Mouse (Mus musculus): ENCODE data around the gene Gm16181.
A peak's percentile ranks its signal among the peaks of the same experiment; 100 is the strongest.

Gene Gm16181

GRCm38 (mm10) chr17:35196321-35196641 lies 24.4 kb upstream of the Gm16181 start:
- no peak for DNase-seq

- DNase-seq = no peak
Observed at GRCm38 (mm10) chr17:35197126-35197525, 23.5 kb upstream of the Gm16181 start.

DNA sequence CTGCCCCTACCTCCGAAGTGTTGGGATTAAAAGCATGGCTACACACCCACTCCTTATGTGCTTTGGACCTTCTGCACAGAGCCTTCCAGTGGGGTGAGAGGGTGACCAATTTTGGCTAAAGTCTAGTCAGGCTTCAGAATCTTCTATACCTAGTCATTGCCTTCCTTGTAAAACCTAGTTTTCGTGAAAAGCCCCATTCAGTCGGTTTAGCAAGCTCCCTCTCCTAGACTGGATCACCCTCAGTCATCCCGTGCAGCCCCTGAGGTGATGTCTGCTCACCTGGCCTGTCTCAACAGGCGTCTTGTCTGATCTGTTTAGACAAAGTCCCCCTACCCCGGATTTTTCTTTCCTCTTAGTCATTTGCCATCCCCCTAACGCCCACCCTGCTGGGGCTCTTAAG lies 22.6 kb upstream of the Gm16181 start:
- DNase-seq = no peak

DNA sequence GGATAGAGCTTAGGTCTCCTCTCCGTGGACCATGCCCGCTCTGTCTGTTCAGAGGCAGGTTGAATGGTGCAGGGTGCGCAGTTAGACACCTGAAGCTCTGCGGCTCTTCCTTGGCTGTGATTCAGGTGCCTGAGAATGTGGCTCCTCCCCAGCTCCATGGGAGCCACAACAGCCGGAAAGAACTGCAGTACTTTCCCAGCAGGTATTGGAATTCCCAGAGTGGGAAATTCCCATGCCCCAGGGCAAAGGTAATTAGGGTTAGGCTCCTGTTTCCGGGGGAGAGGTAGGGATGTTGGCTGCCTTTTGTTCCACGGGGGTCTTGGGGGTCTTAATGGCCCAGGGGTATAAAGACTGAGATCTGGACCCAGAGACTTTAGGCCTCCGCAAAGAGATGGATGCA lies 21.7 kb upstream of the Gm16181 start:
- no peak for DNase-seq

DNA sequence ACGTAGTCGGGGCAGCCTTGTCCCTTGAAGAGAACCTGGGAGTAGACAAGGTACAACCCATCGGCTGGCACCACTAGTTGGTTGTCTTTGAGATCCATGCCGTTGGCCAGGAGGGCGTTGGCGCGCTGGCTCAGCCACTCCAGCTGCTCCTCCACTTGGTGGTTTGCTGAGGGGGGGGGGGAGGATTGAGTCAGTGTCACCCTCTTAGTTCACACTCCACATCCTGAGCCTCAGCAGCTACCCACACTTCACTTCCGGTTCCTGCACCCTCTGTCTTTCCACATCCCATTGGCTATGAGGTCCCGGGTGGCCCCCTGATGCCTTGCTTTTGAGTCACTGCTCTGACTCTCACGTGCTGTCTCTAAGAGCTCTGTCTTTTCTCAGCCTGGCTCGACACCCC lies 20.2 kb upstream of the Gm16181 start:
- no peak for DNase-seq

GRCm38 (mm10) chr17:35201128-35201527 lies 19.5 kb upstream of the Gm16181 start:
- no peak for DNase-seq

- no peak for DNase-seq
Observed at GRCm38 (mm10) chr17:35201787-35202186, 18.8 kb upstream of the Gm16181 start, which contains the start of gene Tnf. TSS of gene Tnf (minus strand) at chr17:35202007.

DNA sequence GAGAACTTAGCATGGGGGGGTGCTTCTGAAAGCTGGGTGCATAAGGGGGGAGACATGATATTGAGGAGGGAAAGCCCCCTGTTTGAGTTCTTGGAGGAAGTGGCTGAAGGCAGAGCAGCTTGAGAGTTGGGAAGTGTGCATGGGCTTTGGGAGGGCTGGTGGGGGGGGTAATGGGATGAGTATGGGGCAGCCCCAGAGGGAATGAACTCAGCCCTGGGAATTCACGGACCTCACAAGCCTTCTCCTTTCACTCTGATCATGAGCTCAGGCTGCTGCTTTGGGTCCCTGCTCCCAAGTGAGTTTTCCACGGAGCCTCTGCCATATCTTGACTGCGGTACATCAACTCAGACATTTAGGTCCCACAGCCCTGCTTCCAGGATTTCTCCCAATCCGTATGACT lies 18.2 kb upstream of the Gm16181 start:
- no peak for DNase-seq

DNA sequence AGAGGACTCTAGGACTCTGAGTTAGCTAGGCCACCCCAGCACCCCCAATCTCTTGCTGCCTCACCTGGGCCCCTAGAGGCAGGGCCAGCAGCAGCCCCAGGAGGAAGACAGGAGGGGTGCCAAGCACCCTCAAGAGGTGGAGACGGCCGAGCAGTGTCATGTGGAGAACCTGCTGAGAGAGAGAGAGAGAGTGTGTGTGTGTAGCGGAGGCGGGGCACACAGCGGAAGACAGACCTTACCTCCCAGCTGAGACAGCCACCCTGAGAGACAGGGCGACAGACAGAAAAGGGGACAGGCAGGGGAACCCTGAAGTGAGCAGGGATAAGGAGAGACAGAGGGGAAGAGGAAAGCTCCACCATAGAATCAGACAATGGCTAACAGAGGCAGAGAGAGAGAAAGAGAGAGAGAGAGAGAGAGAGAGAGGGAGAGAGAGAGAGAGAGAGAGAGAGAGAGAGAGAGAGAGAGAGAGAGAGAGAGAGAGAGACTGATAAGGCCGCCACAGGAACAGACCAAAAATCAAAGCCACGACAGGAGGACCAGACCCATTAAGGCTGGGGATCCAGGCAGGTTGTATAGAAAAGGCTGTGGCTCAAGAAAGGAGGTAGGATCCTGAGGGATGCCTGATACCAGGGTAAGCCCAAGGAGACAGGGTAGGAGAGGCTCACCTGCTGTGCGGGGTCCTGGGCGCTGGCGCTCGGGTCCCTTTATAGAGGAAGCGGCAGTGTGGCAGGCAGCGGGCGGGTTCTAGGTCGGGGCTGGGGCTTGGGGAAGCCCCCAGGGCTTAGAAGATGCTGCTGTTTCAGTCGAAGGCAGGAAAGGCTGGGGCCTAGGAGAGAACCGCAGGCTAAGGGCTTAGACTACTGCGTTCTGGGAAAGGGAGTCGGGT lies 15.9 kb upstream of the Gm16181 start, which contains the start of gene Lta:
Gene Lta (minus strand): TSS at position 858 of the 886 bp plus-strand sequence.
- DNase-seq = no peak

DNA sequence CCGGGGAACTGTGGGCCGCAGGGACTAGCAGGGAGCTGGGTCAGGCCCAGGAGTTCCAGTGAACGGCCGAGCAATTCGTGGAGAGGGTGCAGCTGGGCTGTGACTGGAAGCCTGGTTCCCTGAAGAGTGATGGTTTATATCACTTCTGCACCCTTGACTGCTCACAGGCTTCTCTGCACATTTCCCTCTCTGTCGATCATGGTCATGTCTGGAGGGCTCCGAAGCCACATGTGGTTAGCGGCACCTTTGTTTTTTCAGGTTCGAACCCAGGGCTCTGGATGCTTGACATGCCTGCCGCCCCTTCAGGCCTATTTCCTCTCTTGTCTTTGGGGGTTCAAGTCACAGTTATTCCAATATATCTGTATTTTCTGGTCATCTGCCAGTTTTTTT lies 15.3 kb upstream of the Gm16181 start:
- DNase-seq = no peak

GRCm38 (mm10) chr17:35209785-35210535 lies 10.7 kb upstream of the Gm16181 start:
- DNase-seq = no peak

GRCm38 (mm10) chr17:35210593-35210992 lies 10.0 kb upstream of the Gm16181 start:
- DNase-seq = no peak

GRCm38 (mm10) chr17:35213071-35213470 lies 7.6 kb upstream of the Gm16181 start:
- no peak for DNase-seq

- no peak for DNase-seq
Observed at GRCm38 (mm10) chr17:35218516-35219193, 2.0 kb upstream of the Gm16181 start.

DNA sequence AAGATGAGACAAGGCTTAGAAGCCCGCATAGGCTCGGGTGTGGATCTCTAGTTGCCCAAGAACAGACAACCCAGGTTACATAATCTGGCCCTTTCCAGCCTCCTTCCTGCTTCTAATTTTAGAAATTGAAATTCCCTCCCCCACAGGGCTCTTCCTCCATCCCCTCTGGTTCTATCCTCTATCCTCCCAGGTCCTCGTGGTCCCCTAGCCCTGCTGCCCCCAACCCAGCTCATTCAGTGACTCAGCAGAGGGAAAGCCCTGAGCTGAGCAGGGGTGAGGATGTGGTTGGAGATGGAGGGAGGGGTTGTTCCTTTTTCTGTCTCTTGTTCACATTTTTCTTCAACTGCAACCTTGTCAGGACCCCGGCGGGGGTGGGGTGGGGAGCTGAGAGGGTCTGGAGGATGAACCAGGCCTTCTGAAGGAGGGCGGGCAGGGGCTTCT lies 1.0 kb upstream of the Gm16181 start:
- peak; percentile 28 for DNase-seq

GRCm38 (mm10) chr17:35222299-35222698 lies 1.7 kb downstream of the Gm16181 start:
- no peak for DNase-seq

GRCm38 (mm10) chr17:35224641-35225040 lies 4.0 kb downstream of the Gm16181 start:
- no peak for DNase-seq

DNA sequence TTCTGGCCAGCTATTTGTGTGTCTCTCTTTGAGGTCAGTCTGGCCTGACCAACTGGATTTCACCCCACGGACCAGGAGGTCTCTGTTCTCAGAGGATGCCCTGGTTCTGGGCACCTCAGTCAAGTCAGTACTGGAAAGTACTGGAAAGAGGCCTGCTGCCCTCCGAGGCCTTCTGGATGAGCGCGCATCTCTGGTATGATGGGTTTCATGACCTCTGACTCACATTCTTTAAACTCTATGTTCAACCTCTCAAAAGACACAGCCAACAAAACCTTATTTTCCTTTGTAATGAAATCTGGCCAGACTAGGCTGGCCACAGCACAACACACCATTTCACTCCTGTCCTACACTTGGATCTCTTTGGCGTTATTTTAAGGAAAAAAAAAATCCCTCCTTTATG lies 4.8 kb downstream of the Gm16181 start:
- no peak for DNase-seq

GRCm38 (mm10) chr17:35226561-35227046 lies 6.0 kb downstream of the Gm16181 start:
- no peak for DNase-seq

DNA sequence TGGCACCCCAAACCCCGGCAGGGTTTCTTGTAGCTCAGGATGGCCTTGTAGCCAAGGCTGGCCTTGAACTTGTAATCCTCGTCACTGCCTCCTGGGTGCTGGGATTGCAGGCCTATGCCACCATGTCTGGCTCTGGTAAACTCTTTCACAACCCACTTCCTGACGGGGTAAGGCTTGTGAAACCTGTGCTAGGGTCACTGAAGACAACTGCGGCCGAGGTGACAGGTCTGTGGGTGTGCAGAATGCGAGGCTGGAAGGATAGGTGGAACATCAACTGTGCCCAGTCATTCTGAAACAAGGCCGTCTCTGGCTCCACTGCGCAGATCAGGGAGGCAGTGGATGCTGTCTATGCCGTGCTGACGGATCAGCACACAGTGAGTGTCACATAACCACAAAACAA lies 10.4 kb downstream of the Gm16181 start:
- no peak for DNase-seq

- DNase-seq = peak; percentile 84
Observed at GRCm38 (mm10) chr17:35232043-35232442, 11.4 kb downstream of the Gm16181 start.

- DNase-seq = no peak
Observed at GRCm38 (mm10) chr17:35232659-35233058, 12.0 kb downstream of the Gm16181 start.
